Mouse (Mus musculus): Measurements from ENCODE around the gene Vhl.

DNA sequence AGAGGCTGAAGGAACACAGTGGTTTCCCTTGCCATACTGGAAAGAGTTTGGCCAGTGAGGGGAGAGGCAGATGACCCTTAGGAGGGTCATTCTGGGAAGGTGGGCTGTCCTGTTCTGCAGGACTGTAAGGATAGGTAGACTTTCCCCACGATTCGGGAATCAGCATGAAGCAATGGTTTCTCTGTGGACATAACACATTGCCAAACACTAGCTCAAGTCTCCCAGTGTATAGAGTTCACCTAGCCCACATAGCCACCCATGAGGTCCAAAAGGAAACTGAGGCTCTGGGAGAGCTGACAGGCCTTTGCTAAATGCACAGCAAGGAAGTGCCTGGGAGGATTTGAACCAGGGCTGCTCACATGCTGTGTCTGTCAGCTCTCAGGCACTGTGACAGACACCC is 20.2 kb downstream of the Vhl start:
- TF ChIP-seq CTCF (IDR thresholded peaks at IDR 0.05; ENCODE audit: low read depth) (no peak), EP300 (optimal IDR thresholded peaks at IDR 0.05) (no peak)

All from stomach, postnatal 0 days (tissue).